Comparison of ENCODE assay signal across 17 mouse cellular contexts in the genomic region with DNA sequence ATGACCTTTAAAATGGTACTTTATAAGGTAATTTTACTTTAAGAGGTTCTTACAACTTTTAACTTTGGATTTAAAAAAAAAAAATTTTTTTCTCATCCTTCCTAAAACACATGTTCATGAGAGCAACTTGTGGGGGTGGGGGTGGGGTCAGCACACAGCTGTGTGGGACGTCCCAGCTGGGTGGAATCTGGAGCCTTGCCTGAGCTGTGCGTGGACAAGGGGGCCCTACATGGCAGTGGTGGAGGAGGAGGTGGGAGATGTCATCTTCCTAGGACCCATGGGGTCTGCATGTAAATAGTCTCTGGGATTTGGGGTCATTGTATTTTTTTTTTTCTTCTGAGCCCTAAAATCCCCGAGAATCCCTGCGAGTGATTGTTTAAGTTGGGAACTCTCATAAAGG. TPM values are rescaled to one million over a fixed set of nuclear protein-coding genes. Genes with fewer than 3 reads are reported as not detected.
A peak's percentile ranks its signal among the peaks of the same experiment; 100 is the strongest.
DNase-seq lines count a peak whose midpoint lies in the region; ATAC-seq and TF ChIP-seq lines count a peak whose summit lies in the region.
"Had no signal": no experiment of that assay in that cellular context is flagged by ENCODE, and none has a peak within 500 bp of the region (broad histone marks: within the 10 kb centered on the region; RNA-seq: fewer than 3 reads in every experiment).

No protein-coding gene starts in this region.

- no peak overlapping the region for H3K27ac ChIP-seq in gastrocnemius, adult 2 months
- H3K27ac ChIP-seq in intestine, embryonic 14.5 days (ENCODE audit: low read depth) = 0 out of 2 replicates have a peak overlapping the region, but pooled peaks have one; percentile 16
- no peak overlapping the region for H3K27ac ChIP-seq in intestine, embryonic 16.5 days (ENCODE audit: low read length)
- no peak overlapping the region for H3K27ac ChIP-seq in lung, embryonic 14.5 days (ENCODE audit: low read depth)
- H3K27ac ChIP-seq: embryonic facial prominence, embryonic 12.5 days; heart, embryonic 13.5 days; hindbrain, embryonic 13.5 days; hindbrain, postnatal 0 days had no signal

- no peaks in the 10 kb centered on the region for H3K27me3 ChIP-seq in intestine, embryonic 14.5 days (replicated peaks; ENCODE audit: control insufficient read depth, insufficient read depth, low read length)
- H3K27me3 ChIP-seq in intestine, embryonic 16.5 days (replicated peaks; ENCODE audit: control insufficient read depth, insufficient read depth, low read length) = no peaks in the 10 kb centered on the region
- H3K27me3 ChIP-seq in lung, embryonic 14.5 days (ENCODE audit: insufficient read depth, low read length) = no peaks in the 10 kb centered on the region
- H3K27me3 ChIP-seq: embryonic facial prominence, embryonic 12.5 days; heart, embryonic 13.5 days; hindbrain, embryonic 13.5 days had no signal

- intact Hi-C loops in gastrocnemius, adult 2 months (cut with DNase I) = no loop called here

- no peak for TF ChIP-seq CTCF in gastrocnemius, adult 2 months (IDR thresholded peaks at IDR 0.05)
- TF ChIP-seq CTCF in lung, embryonic 14.5 days (IDR thresholded peaks at IDR 0.05; ENCODE audit: low read depth) = no peak

- H3K4me1 ChIP-seq in intestine, embryonic 14.5 days (replicated peaks; ENCODE audit: control insufficient read depth, insufficient read depth, low read length) = 0 out of 2 replicates have a peak, but pooled peaks cover 3% of the 10 kb centered on the region
- H3K4me1 ChIP-seq in intestine, embryonic 16.5 days (ENCODE audit: control insufficient read depth, insufficient read depth, low read length) = no peaks in the 10 kb centered on the region; the same call in 1 of the 2 replicates
- H3K4me1 ChIP-seq in lung, embryonic 14.5 days (ENCODE audit: insufficient read depth) = no peaks in the 10 kb centered on the region; the same call in 1 of the 2 replicates
- H3K4me1 ChIP-seq: embryonic facial prominence, embryonic 12.5 days; hindbrain, embryonic 13.5 days had no signal

- H3K36me3 ChIP-seq in intestine, embryonic 14.5 days (ENCODE audit: control insufficient read depth, insufficient read depth, low read length) = peaks cover 50% of the 10 kb centered on the region
- peaks cover 16% of the 10 kb centered on the region for H3K36me3 ChIP-seq in intestine, embryonic 16.5 days (ENCODE audit: control insufficient read depth, insufficient read depth, low read length)
- peaks cover 55% of the 10 kb centered on the region for H3K36me3 ChIP-seq in lung, embryonic 14.5 days (ENCODE audit: insufficient read depth)

- H3K4me3 ChIP-seq in gastrocnemius, adult 2 months = no peak overlapping the region
- H3K4me3 ChIP-seq in intestine, embryonic 14.5 days (ENCODE audit: low read depth, low read length) = no peak overlapping the region
- H3K4me3 ChIP-seq in intestine, embryonic 16.5 days (ENCODE audit: low read length) = no peak overlapping the region
- H3K4me3 ChIP-seq in lung, embryonic 14.5 days (ENCODE audit: low read depth, low read length) = no peak overlapping the region
- H3K4me3 ChIP-seq: embryonic facial prominence, embryonic 12.5 days; heart, embryonic 13.5 days; hindbrain, embryonic 13.5 days had no signal

- DNase-seq in gastrocnemius, adult 2 months = peak; percentile 35
- no peak for DNase-seq in gastrocnemius, adult 8-10 months (ENCODE audit: low spot score in 2 of 2)
- DNase-seq in intestine, embryonic 14.5 days (ENCODE audit: low spot score) = no peak
- DNase-seq in lung, embryonic 14.5 days = no peak
- no peak for DNase-seq in lung, postnatal 36 days
- DNase-seq in c-Kit-positive CD71-positive TER-119-positive erythroid progenitor cells, embryonic 14.5 days (ENCODE audit: low spot score) = no peak
- DNase-seq: adrenal gland, postnatal 10 days; cerebellum, adult 11-12 months; cerebellum, adult 9-10 months; cerebellum, postnatal 25 days; forebrain, postnatal 0 days; heart, adult 11 months had no signal

- H3K9ac ChIP-seq in intestine, embryonic 14.5 days (ENCODE audit: low read length) = no peak overlapping the region
- no peak overlapping the region for H3K9ac ChIP-seq in intestine, embryonic 16.5 days (ENCODE audit: low read depth, low read length)
- H3K9ac ChIP-seq in lung, embryonic 14.5 days = no peak overlapping the region
- H3K9ac ChIP-seq: embryonic facial prominence, embryonic 12.5 days; forebrain, postnatal 0 days; heart, embryonic 13.5 days; hindbrain, embryonic 13.5 days had no signal

- no peak for ATAC-seq in intestine, embryonic 14.5 days (replicated peaks; ENCODE audit: low FRiP score, low TSS enrichment, low read depth)
- no peak for ATAC-seq in intestine, embryonic 16.5 days
- peak; percentile 54; the same call in 1 of the 2 replicates for ATAC-seq in lung, embryonic 14.5 days (ENCODE audit: insufficient read depth)
- ATAC-seq: forebrain, postnatal 0 days; hindbrain, postnatal 0 days had no signal

- no peaks in the 10 kb centered on the region for H3K9me3 ChIP-seq in intestine, embryonic 14.5 days (ENCODE audit: control insufficient read depth, low read length)
- no peaks in the 10 kb centered on the region for H3K9me3 ChIP-seq in intestine, embryonic 16.5 days (ENCODE audit: control insufficient read depth, low read length)
- no peaks in the 10 kb centered on the region for H3K9me3 ChIP-seq in lung, embryonic 14.5 days (ENCODE audit: low read depth, low read length)
- H3K9me3 ChIP-seq: embryonic facial prominence, embryonic 12.5 days; heart, embryonic 13.5 days; hindbrain, embryonic 13.5 days had no signal

- 58% methylated on average over 4 of the region's 4 CpGs for WGBS in intestine, embryonic 14.5 days
- 60% methylated on average over 4 of the region's 4 CpGs for WGBS in intestine, embryonic 16.5 days
- WGBS in lung, embryonic 14.5 days = 35% methylated on average over 4 of the region's 4 CpGs

- H3K4me2 ChIP-seq in intestine, embryonic 14.5 days (ENCODE audit: low read length) = no peak overlapping the region
- no peak overlapping the region for H3K4me2 ChIP-seq in intestine, embryonic 16.5 days (ENCODE audit: low read depth, low read length)
- H3K4me2 ChIP-seq in lung, embryonic 14.5 days = no peak overlapping the region
- H3K4me2 ChIP-seq: embryonic facial prominence, embryonic 12.5 days; heart, embryonic 13.5 days; hindbrain, embryonic 13.5 days had no signal

RNA-seq across cellular contexts. Expression of a gene that starts 18.3 kb away (rescaled TPM):
- total RNA-seq in gastrocnemius, adult 2 months (2021) = 10 to 100 TPM; 18.3 to 19.2 TPM
- total RNA-seq in gastrocnemius, adult 8-10 months (2022) = 10 to 100 TPM; 17.0 to 19.5 (median 18.3) TPM
- polyA plus RNA-seq in intestine, embryonic 14.5 days (2014; fragmentation: Nextera tagmentation; extraction: Ambion mirVana) = 67.7 and 79.0 TPM in 2 replicates
- polyA plus RNA-seq in intestine, embryonic 16.5 days (2015; fragmentation: Nextera tagmentation; extraction: Ambion mirVana) = 85.8 and 95.4 TPM in 2 replicates
- polyA plus RNA-seq in lung, embryonic 14.5 days (2014; fragmentation: Nextera tagmentation; extraction: Ambion mirVana) = 63.4 and 66.3 TPM in 2 replicates

RNA-seq across cellular contexts. Expression of a gene that starts 46.0 kb away (rescaled TPM):
- total RNA-seq in gastrocnemius, adult 2 months (2021) = 1 to 10 TPM; 2.3 to 3.0 TPM
- 1 to 10 TPM; 1.4 to 2.7 (median 2.4) TPM for total RNA-seq in gastrocnemius, adult 8-10 months (2022)
- polyA plus RNA-seq in intestine, embryonic 14.5 days (2014; fragmentation: Nextera tagmentation; extraction: Ambion mirVana) = 8.3 and 9.0 TPM in 2 replicates
- 9.1 and 9.9 TPM in 2 replicates for polyA plus RNA-seq in intestine, embryonic 16.5 days (2015; fragmentation: Nextera tagmentation; extraction: Ambion mirVana)
- polyA plus RNA-seq in lung, embryonic 14.5 days (2014; fragmentation: Nextera tagmentation; extraction: Ambion mirVana) = 12.0 and 13.5 TPM in 2 replicates

RNA-seq across cellular contexts. Expression of a gene that starts 52.8 kb away (rescaled TPM):
- 10 to 100 TPM; 41.3 to 45.0 TPM for total RNA-seq in gastrocnemius, adult 2 months (2021)
- 10 to 100 TPM; 46.0 to 55.2 (median 49.7) TPM for total RNA-seq in gastrocnemius, adult 8-10 months (2022)
- 114 and 125 TPM in 2 replicates for polyA plus RNA-seq in intestine, embryonic 14.5 days (2014; fragmentation: Nextera tagmentation; extraction: Ambion mirVana)
- 130 and 134 TPM in 2 replicates for polyA plus RNA-seq in intestine, embryonic 16.5 days (2015; fragmentation: Nextera tagmentation; extraction: Ambion mirVana)
- polyA plus RNA-seq in lung, embryonic 14.5 days (2014; fragmentation: Nextera tagmentation; extraction: Ambion mirVana) = 102 and 106 TPM in 2 replicates
